8 mouse cellular contexts compared by ENCODE assay signal in the genomic region with DNA sequence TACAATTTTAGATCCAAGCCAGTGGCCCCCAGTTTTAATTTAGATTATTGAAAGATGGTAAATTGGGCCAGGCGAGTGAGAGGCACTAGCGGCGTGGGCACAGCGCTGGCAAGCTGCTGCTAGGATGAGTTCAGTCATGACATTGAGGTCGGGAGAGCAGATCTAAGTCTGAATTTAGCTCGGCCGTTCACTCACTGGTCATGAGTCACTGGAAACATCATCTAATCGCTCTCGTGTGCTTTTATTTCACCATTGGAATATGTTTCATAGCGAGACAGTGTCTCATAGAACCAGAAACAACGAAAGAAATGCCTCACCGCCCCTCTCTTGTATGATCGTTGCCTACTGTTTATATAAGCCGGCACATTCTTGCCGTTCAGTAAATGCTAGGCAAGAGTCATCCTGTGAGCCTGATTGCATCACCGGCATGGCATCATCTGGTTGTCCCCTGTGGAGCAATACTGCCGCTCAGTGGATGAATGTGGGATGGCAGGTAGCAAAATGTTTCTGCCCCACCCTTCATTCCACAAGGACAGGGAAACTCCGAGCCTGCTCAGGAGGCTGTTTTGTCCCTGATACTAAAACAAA.
A peak's percentile ranks its signal among the peaks of the same experiment; 100 is the strongest.
DNase-seq lines count a peak whose midpoint lies in the region; ATAC-seq and TF ChIP-seq lines count a peak whose summit lies in the region.

No protein-coding gene starts in this region.

- no peaks in the 10 kb centered on the region for H3K9me3 ChIP-seq in embryonic facial prominence, embryonic 15.5 days (replicated peaks)
- H3K9me3 ChIP-seq in limb, embryonic 12.5 days = no peaks in the 10 kb centered on the region
- no peaks in the 10 kb centered on the region for H3K9me3 ChIP-seq in midbrain, embryonic 15.5 days

- peak overlapping the region; percentile 47 for H3K4me2 ChIP-seq in embryonic facial prominence, embryonic 15.5 days (replicated peaks)
- H3K4me2 ChIP-seq in limb, embryonic 12.5 days = peak overlapping the region; percentile 54
- peak overlapping the region; percentile 37 for H3K4me2 ChIP-seq in midbrain, embryonic 15.5 days

- 26% methylated on average over 18 of the region's 18 CpGs for WGBS in bone marrow, adult 2 months
- WGBS in embryonic facial prominence, embryonic 15.5 days = 4% methylated on average over 18 of the region's 18 CpGs
- 9% methylated on average over 18 of the region's 18 CpGs for WGBS in limb, embryonic 12.5 days
- WGBS in midbrain, embryonic 15.5 days = 11% methylated on average over 18 of the region's 18 CpGs

- H3K4me3 ChIP-seq in bone marrow, adult 2 months (replicated peaks; ENCODE audit: control insufficient read depth, low read depth, low read length) = no peak overlapping the region
- H3K4me3 ChIP-seq in embryonic facial prominence, embryonic 15.5 days (replicated peaks) = peak overlapping the region; percentile 25
- H3K4me3 ChIP-seq in limb, embryonic 12.5 days (replicated peaks) = peak overlapping the region; percentile 24
- peak overlapping the region; percentile 4; the same call in 1 of the 2 replicates for H3K4me3 ChIP-seq in midbrain, embryonic 15.5 days

- no peaks in the 10 kb centered on the region for H3K36me3 ChIP-seq in embryonic facial prominence, embryonic 15.5 days
- no peaks in the 10 kb centered on the region for H3K36me3 ChIP-seq in limb, embryonic 12.5 days
- no peaks in the 10 kb centered on the region for H3K36me3 ChIP-seq in midbrain, embryonic 15.5 days (replicated peaks)

- no peaks in the 10 kb centered on the region; the same call in 1 of the 2 replicates for H3K4me1 ChIP-seq in bone marrow, adult 2 months (ENCODE audit: control insufficient read depth, insufficient read depth, low read length)
- peaks cover 19% of the 10 kb centered on the region for H3K4me1 ChIP-seq in embryonic facial prominence, embryonic 15.5 days
- peaks cover 20% of the 10 kb centered on the region for H3K4me1 ChIP-seq in limb, embryonic 12.5 days (replicated peaks)
- peaks cover 7% of the 10 kb centered on the region; the same call in 1 of the 2 replicates for H3K4me1 ChIP-seq in midbrain, embryonic 15.5 days

- H3K27me3 ChIP-seq in embryonic facial prominence, embryonic 15.5 days = 0 out of 2 replicates have a peak, but pooled peaks cover 3% of the 10 kb centered on the region
- H3K27me3 ChIP-seq in limb, embryonic 12.5 days = peaks cover 16% of the 10 kb centered on the region
- no peaks in the 10 kb centered on the region for H3K27me3 ChIP-seq in midbrain, embryonic 15.5 days (replicated peaks)

- TF ChIP-seq POLR2A in bone marrow, adult 2 months (IDR thresholded peaks at IDR 0.05; ENCODE audit: borderline replicate concordance, control insufficient read depth, low read depth, low read length) = no peak

- DNase-seq in A20 (ENCODE audit: low read depth, low spot score) = peak; percentile 84
- peak; percentile 95 for DNase-seq in heart, adult 8-10 months (ENCODE audit: low spot score)
- DNase-seq in kidney, adult 8-10 months = peak; percentile 84 to 95
- peak; percentile 68 to 89 for DNase-seq in spleen, adult 18-20 months

- TF ChIP-seq CTCF in bone marrow, adult 2 months (IDR thresholded peaks at IDR 0.05; ENCODE audit: control insufficient read depth, insufficient read depth, low read length) = peak; percentile 100

- no peak overlapping the region for H3K27ac ChIP-seq in bone marrow, adult 2 months (ENCODE audit: control insufficient read depth, insufficient read depth, low read depth, low read length, poor library complexity)
- H3K27ac ChIP-seq in embryonic facial prominence, embryonic 15.5 days (replicated peaks) = 0 out of 2 replicates have a peak overlapping the region, but pooled peaks have one; percentile 65
- H3K27ac ChIP-seq in limb, embryonic 12.5 days = 0 out of 2 replicates have a peak overlapping the region, but pooled peaks have one; percentile 8
- peak overlapping the region; percentile 6; the same call in 1 of the 2 replicates for H3K27ac ChIP-seq in midbrain, embryonic 15.5 days

- ATAC-seq in embryonic facial prominence, embryonic 15.5 days (ENCODE audit: insufficient number of reproducible peaks, low FRiP score, low TSS enrichment, low read depth) = peak; percentile 72
- ATAC-seq in limb, embryonic 12.5 days (ENCODE audit: insufficient number of reproducible peaks, insufficient read depth, low FRiP score, low TSS enrichment, low read depth) = 0 out of 2 replicates have a peak, but pooled peaks have one; percentile 21
- ATAC-seq in midbrain, embryonic 15.5 days (replicated peaks) = peak; percentile 90

- no peak overlapping the region for H3K9ac ChIP-seq in embryonic facial prominence, embryonic 15.5 days
- H3K9ac ChIP-seq in limb, embryonic 12.5 days (replicated peaks) = no peak overlapping the region
- H3K9ac ChIP-seq in midbrain, embryonic 15.5 days = no peak overlapping the region

Comparison
In these comparisons a context has a peak if more than half of its experiments do, and no peak if none do; other contexts are left out.
1. ATAC-seq: peak in every context shown above with its lines; median percentile 90 in midbrain, embryonic 15.5 days; 72 in embryonic facial prominence, embryonic 15.5 days; 21 in limb, embryonic 12.5 days.